Mouse (Mus musculus) kidney, adult 2 months (tissue): Measurements from ENCODE around the gene Tcam1.

Source experiments
- CTCF ChIP-seq: fragments of 200-500 bp; conservative IDR thresholded peaks from 2 replicates; pipeline ENCODE4 v1.5.1; 2011; ENCODE audit warnings: low read depth, mild to moderate bottlenecking, control low read depth, low read length, moderate library complexity, mixed read lengths; ENCODE audit not compliant: insufficient read depth, insufficient read length
- POLR2A ChIP-seq: fragments of 200-500 bp; IDR thresholded peaks from one replicate; pipeline ENCODE4 v1.6.1; 2011; ENCODE audit warnings: low read depth, low read length, control low read depth

DNA sequence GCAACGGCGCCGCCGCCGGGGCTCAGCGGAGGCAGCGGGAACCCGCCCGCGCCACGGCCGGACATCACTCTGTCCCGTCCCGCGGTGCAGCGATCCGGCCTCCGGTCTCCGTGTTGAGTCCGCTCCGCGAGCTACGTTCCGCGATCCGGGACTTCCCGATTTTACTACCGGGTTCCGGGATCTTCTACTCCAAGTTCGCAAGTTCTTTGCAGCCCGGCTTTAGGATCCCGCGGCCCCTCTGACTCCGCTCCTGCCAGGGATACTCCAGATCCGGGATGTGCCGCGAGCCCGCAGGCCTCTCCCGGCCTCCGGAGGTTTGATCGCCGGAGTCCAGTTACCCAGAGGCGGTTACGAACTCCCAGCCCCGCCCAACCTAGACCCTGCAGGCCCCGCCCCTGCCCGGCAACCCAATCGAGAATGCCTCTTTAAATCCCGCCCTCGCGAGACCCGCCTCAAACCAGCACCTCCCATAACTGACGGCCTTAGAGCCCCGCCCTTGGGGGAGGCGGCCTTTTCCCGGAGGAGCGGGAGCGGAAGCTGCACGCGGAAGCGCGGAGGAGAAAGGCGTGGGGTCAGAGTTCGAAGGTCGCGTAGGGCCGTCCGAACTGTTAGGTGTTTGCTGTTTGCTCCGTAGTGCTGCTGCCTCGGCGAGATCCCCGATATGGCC is 3.7 kb upstream of the Tcam1 start, which contains the start of gene Smarcd2:
- TF ChIP-seq CTCF (no peak), POLR2A (peak; percentile 75)
